Comparison of ENCODE assay signal across 8 mouse cellular contexts in the genomic region with DNA sequence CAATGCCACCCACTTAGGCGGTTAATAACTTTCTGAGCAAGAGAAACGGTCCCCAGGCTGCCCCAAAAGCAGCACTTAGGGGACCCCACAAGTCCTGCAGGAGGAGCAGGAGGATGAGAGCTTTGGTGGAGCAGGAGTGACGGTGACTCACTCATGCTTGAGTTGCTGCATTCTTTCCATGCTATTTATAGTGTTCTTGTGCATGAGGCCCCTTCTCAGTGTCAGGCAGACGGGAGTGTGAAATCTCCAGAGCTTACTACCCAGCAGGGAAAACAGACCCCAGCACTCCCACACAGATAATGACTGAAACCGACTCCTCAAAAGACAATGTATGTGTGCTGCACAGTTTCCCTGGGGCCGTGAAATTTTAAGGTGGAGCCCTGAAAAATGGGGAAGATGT. TPM values are rescaled to one million over a fixed set of nuclear protein-coding genes. Genes with fewer than 3 reads are reported as not detected.
A peak's percentile ranks its signal among the peaks of the same experiment; 100 is the strongest.
DNase-seq lines count a peak whose midpoint lies in the region; ATAC-seq and TF ChIP-seq lines count a peak whose summit lies in the region.

No protein-coding gene starts in this region.

- no peak for TF ChIP-seq POLR2A in brain, embryonic 14.5 days (IDR thresholded peaks at IDR 0.05; ENCODE audit: borderline replicate concordance, extremely low read depth, insufficient read depth, insufficient read length, poor library complexity, severe bottlenecking)
- no peak for TF ChIP-seq POLR2A in olfactory bulb, adult 2 months (IDR thresholded peaks at IDR 0.05; ENCODE audit: insufficient read depth, low read depth, low read length)

- TF ChIP-seq CTCF in intestine, postnatal 0 days (IDR thresholded peaks at IDR 0.05; ENCODE audit: low read depth): no peak
- TF ChIP-seq CTCF in brain, embryonic 14.5 days (IDR thresholded peaks at IDR 0.05; ENCODE audit: borderline replicate concordance, extremely low read depth, insufficient read depth, insufficient read length): no peak
- no peak for TF ChIP-seq CTCF in olfactory bulb, adult 2 months (IDR thresholded peaks at IDR 0.05; ENCODE audit: insufficient read depth, low read depth, low read length)

- H3K4me2 ChIP-seq in intestine, embryonic 14.5 days (ENCODE audit: low read length): peak overlapping the region; percentile 11; the same call in 1 of the 2 replicates
- no peak overlapping the region for H3K4me2 ChIP-seq in intestine, postnatal 0 days (replicated peaks; ENCODE audit: low read depth)

- intact Hi-C loops in heart, postnatal 10 days (cut with DNase I): loop anchor here (10.0 kb wide), 1 partner anchor 444 kb away; no protein-coding TSS in a partner anchor

- DNase-seq in intestine, embryonic 14.5 days (ENCODE audit: low spot score): no peak
- DNase-seq in brain, embryonic 14.5 days (ENCODE audit: low read depth): peak; percentile 66
- DNase-seq in heart, postnatal 10 days: peak; percentile 60 to 61
- no peak for DNase-seq in B cell, adult 2 months

- H3K4me3 ChIP-seq in intestine, embryonic 14.5 days (ENCODE audit: low read depth, low read length): no peak overlapping the region
- H3K4me3 ChIP-seq in intestine, postnatal 0 days (ENCODE audit: low read depth, low read length): no peak overlapping the region
- H3K4me3 ChIP-seq in olfactory bulb, adult 2 months (ENCODE audit: insufficient read depth, low read depth, low read length): no peak overlapping the region

- no peaks in the 10 kb centered on the region for H3K9me3 ChIP-seq in intestine, embryonic 14.5 days (ENCODE audit: control insufficient read depth, low read length)
- H3K9me3 ChIP-seq in intestine, postnatal 0 days (ENCODE audit: control insufficient read depth): no peaks in the 10 kb centered on the region

- H3K9ac ChIP-seq in intestine, embryonic 14.5 days (ENCODE audit: low read length): no peak overlapping the region
- H3K9ac ChIP-seq in intestine, postnatal 0 days (ENCODE audit: low read depth, low read length): no peak overlapping the region

- peaks cover 24% of the 10 kb centered on the region for H3K4me1 ChIP-seq in intestine, embryonic 14.5 days (replicated peaks; ENCODE audit: control insufficient read depth, insufficient read depth, low read length)
- H3K4me1 ChIP-seq in intestine, postnatal 0 days (replicated peaks; ENCODE audit: control insufficient read depth, insufficient read depth, low read length): no peaks in the 10 kb centered on the region
- peaks cover 27% of the 10 kb centered on the region for H3K4me1 ChIP-seq in olfactory bulb, adult 2 months (ENCODE audit: control insufficient read depth, insufficient read depth, low read length)

- WGBS in intestine, embryonic 14.5 days: 23% methylated on average over 6 of the region's 6 CpGs
- 22% methylated on average over 6 of the region's 6 CpGs for WGBS in intestine, postnatal 0 days
- 24% methylated on average over 6 of the region's 6 CpGs for WGBS in olfactory bulb, adult 2 months

- no peaks in the 10 kb centered on the region for H3K36me3 ChIP-seq in intestine, embryonic 14.5 days (ENCODE audit: control insufficient read depth, insufficient read depth, low read length)
- no peaks in the 10 kb centered on the region for H3K36me3 ChIP-seq in intestine, postnatal 0 days (ENCODE audit: control insufficient read depth, insufficient read depth)

- peak; percentile 52 for ATAC-seq in intestine, embryonic 14.5 days (replicated peaks; ENCODE audit: low FRiP score, low TSS enrichment, low read depth)
- ATAC-seq in intestine, postnatal 0 days: no peak
- ATAC-seq in granulocyte monocyte progenitor cell, adult 5-6 weeks (replicated peaks; ENCODE audit: poor library complexity, severe bottlenecking): no peak
- no peak for ATAC-seq in erythroblast, adult 5-6 weeks (replicated peaks; ENCODE audit: low FRiP score, poor library complexity, severe bottlenecking)

- H3K27ac ChIP-seq in intestine, embryonic 14.5 days (ENCODE audit: low read depth): peak overlapping the region; percentile 70
- H3K27ac ChIP-seq in intestine, postnatal 0 days (ENCODE audit: low read depth, low read length): no peak overlapping the region
- 0 out of 2 replicates have a peak overlapping the region, but pooled peaks have one; percentile 4 for H3K27ac ChIP-seq in olfactory bulb, adult 2 months (ENCODE audit: insufficient read depth, low read depth, low read length)

- no peaks in the 10 kb centered on the region for H3K27me3 ChIP-seq in intestine, embryonic 14.5 days (replicated peaks; ENCODE audit: control insufficient read depth, insufficient read depth, low read length)
- H3K27me3 ChIP-seq in intestine, postnatal 0 days (replicated peaks; ENCODE audit: control insufficient read depth, insufficient read depth, low read length): no peaks in the 10 kb centered on the region

RNA-seq across cellular contexts. Expression of gene Gmpr, which starts 23.5 kb away (rescaled TPM):
- polyA plus RNA-seq in intestine, embryonic 14.5 days (2014; fragmentation: Nextera tagmentation; extraction: Ambion mirVana): 33.6 and 35.9 TPM in 2 replicates
- polyA plus RNA-seq in intestine, postnatal 0 days (2015; fragmentation: Nextera tagmentation; extraction: Ambion mirVana): 20.5 and 22.5 TPM in 2 replicates
- 16.8 and 19.9 TPM in 2 replicates for polyA plus RNA-seq in brain, embryonic 14.5 days (2012; rRNA removed)
- 100 to 1,000 TPM; 221 to 255 TPM for total RNA-seq in heart, postnatal 10 days (2021)
- not detected in 2 replicates for polyA plus RNA-seq in olfactory bulb, adult 2 months (2012; ENCODE audit: insufficient read depth, insufficient read length, low replicate concordance, missing spikeins)
- total RNA-seq in granulocyte monocyte progenitor cell, adult 5-6 weeks (2014; fragmentation: Nextera tagmentation): 16.4 and 22.5 TPM in 2 replicates
- total RNA-seq in granulocyte monocyte progenitor cell, adult 5-6 weeks (2017): 12.9 and 13.4 TPM in 2 replicates
- total RNA-seq in erythroblast, adult 5-6 weeks (2015; ENCODE audit: low replicate concordance): 0.96 and 1.3 TPM in 2 replicates
- 2.4 and 4.6 TPM in 2 replicates for total RNA-seq in erythroblast, adult 5-6 weeks (2017; ENCODE audit: low replicate concordance)

Comparison
In these comparisons a context has a peak if more than half of its experiments do, and no peak if none do; other contexts are left out.
1. DNase-seq: peak in brain, embryonic 14.5 days (single experiment) and heart, postnatal 10 days (2 of 2); none in intestine, embryonic 14.5 days (single experiment) and B cell, adult 2 months (0 of 2).